Mouse (Mus musculus) spleen, postnatal 36 days (tissue): Measurements from ENCODE around the gene Olfr339.
"Not testable (repeated sequence)": the region's sequence is repeated elsewhere in the genome, so short reads cannot be mapped to it uniquely, and the experiment has no call there.

ENCODE experiments used
- DNase-seq, 2 experiments: peaks; one replicate each; pipeline ENCODE4 v3.0.0; 2022; ENCODE audit warnings: low spot score in 2 of 2, mixed read lengths in 1 of 2

Olfr339 gene

GRCm38 (mm10) chr2:36418647-36419046 is at the start of gene Olfr339:
TSS of gene Olfr339 (plus strand) at chr2:36418947.
- DNase-seq, result no peak

GRCm38 (mm10) chr2:36373219-36373618 is 45.5 kb upstream of the Olfr339 start, which contains the start of gene Olfr338:
TSS of gene Olfr338 (plus strand) at chr2:36373519.
- DNase-seq, result no peak

- not testable (repeated sequence) for DNase-seq
Measured at GRCm38 (mm10) chr2:36415174-36415573, 3.6 kb upstream of the Olfr339 start.

- not testable (repeated sequence) for DNase-seq
Measured at GRCm38 (mm10) chr2:36415591-36415990, 3.2 kb upstream of the Olfr339 start.

GRCm38 (mm10) chr2:36452287-36452686 is 33.5 kb downstream of the Olfr339 start, which contains the start of gene Olfr340:
TSS of gene Olfr340 (plus strand) at chr2:36452587.
- no peak for DNase-seq

DNA sequence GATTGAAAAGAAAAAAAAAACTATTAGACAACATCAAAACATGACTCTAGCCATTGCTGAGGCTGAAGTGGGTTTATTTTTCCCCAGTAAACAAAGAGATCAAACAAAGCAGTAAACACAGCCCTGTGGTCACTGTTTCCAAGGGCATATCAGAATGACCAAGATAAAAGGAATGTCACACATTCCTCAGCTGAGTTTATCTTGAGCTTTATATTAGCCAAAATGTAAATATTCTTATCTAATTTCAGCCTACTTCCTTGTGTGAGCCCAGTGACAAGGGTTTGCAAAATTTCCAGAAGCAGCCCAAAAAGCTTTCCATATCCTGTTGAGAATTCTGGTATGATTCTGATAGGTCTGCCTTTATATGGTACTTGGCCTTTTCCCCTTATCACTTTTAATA is 54.9 kb downstream of the Olfr339 start:
- no peak for DNase-seq
